Mouse (Mus musculus) limb, embryonic 10.5 days (tissue): Measurements from ENCODE around the gene Rpl24. TPM values are rescaled to one million over a fixed set of nuclear protein-coding genes. Genes with fewer than 3 reads are reported as not detected.

Experiments used
- polyA plus RNA-seq: library from polyadenylated mRNA; unstranded; fragments of >200 nt; fragmentation: Nextera tagmentation; extraction: Ambion mirVana; gene quantifications from 2 replicates; pipeline ENCODE4 v1.2.1, GENCODE M21; 2016

Gene Rpl24
- polyA plus RNA-seq, 1 experiment from 2014 or later, result 711 TPM

Other genes starting within 250 kb of the Rpl24 start
- 2.6 and 3.0 TPM in 2 replicates for gene Nfkbiz, start 127.4 kb upstream of the Rpl24 start, polyA plus RNA-seq
- gene Nxpe3, start 71.0 kb upstream of the Rpl24 start, polyA plus RNA-seq, result 0.55 and 0.82 TPM in 2 replicates
- gene Cep97, start 31.4 kb upstream of the Rpl24 start, polyA plus RNA-seq, result 14.2 and 15.6 TPM in 2 replicates
- gene Zbtb11, start 7.6 kb downstream of the Rpl24 start, polyA plus RNA-seq, result 16.0 and 19.2 TPM in 2 replicates
- gene Pcnp, start 63.5 kb downstream of the Rpl24 start, polyA plus RNA-seq, result 276 and 293 TPM in 2 replicates
- 35.2 and 35.6 TPM in 2 replicates for gene Trmt10c, start 71.5 kb downstream of the Rpl24 start, polyA plus RNA-seq
- gene Senp7, start 82.1 kb downstream of the Rpl24 start, polyA plus RNA-seq, result 22.8 and 31.6 TPM in 2 replicates
- 0.03 and 0.05 TPM in 2 replicates for gene Impg2, start 238.0 kb downstream of the Rpl24 start, polyA plus RNA-seq